Mouse (Mus musculus): Measurements from ENCODE around the gene Slc38a8.

- TF ChIP-seq EP300 (IDR thresholded peaks at IDR 0.05; ENCODE audit: low read depth) (no peak), CTCF (IDR thresholded peaks at IDR 0.05; ENCODE audit: low read depth) (no peak)
Observed at GRCm38 (mm10) chr8:119544606-119545005, 43.1 kb upstream of the Slc38a8 start.
